9 mouse cellular contexts compared by ENCODE assay signal in genomic region chr2:121711748-121712384, GRCm38 (mm10).
DNase-seq lines count a peak whose midpoint lies in the region; ATAC-seq lines count a peak whose summit lies in the region.
"Had no signal": no experiment of that assay in that cellular context is flagged by ENCODE, and none has a peak within 500 bp of the region (broad histone marks: within the 10 kb centered on the region; RNA-seq: fewer than 3 reads in every experiment).

No protein-coding gene starts in this region.

- no peak overlapping the region for H3K27ac ChIP-seq in limb, embryonic 11.5 days (replicated peaks; ENCODE audit: low read depth, low read length)
- H3K27ac ChIP-seq in limb, embryonic 10.5 days: no peak overlapping the region
- H3K27ac ChIP-seq in liver, embryonic 15.5 days (replicated peaks): no peak overlapping the region

- H3K9ac ChIP-seq in limb, embryonic 11.5 days (ENCODE audit: low read length): no peak overlapping the region
- no peak overlapping the region for H3K9ac ChIP-seq in liver, embryonic 15.5 days

- 26% methylated on average over 9 of the region's 9 CpGs for WGBS in limb, embryonic 11.5 days
- 30% methylated on average over 9 of the region's 9 CpGs for WGBS in limb, embryonic 10.5 days
- WGBS in liver, embryonic 15.5 days (ENCODE audit: insufficient replicate concordance): 21% methylated on average over 9 of the region's 9 CpGs

- H3K9me3 ChIP-seq in limb, embryonic 11.5 days (ENCODE audit: control insufficient read depth, low read length): no peaks in the 10 kb centered on the region
- no peaks in the 10 kb centered on the region for H3K9me3 ChIP-seq in limb, embryonic 10.5 days (replicated peaks)
- no peaks in the 10 kb centered on the region for H3K9me3 ChIP-seq in liver, embryonic 15.5 days (replicated peaks)

- no peaks in the 10 kb centered on the region for H3K27me3 ChIP-seq in limb, embryonic 11.5 days (ENCODE audit: control insufficient read depth, insufficient read depth, low read length)
- H3K27me3 ChIP-seq in limb, embryonic 10.5 days (ENCODE audit: low read depth, poor library complexity, severe bottlenecking): no peaks in the 10 kb centered on the region
- H3K27me3 ChIP-seq in liver, embryonic 15.5 days: no peaks in the 10 kb centered on the region

- H3K4me3 ChIP-seq in limb, embryonic 11.5 days (ENCODE audit: low read depth, low read length): no peak overlapping the region
- H3K4me3 ChIP-seq in limb, embryonic 10.5 days: no peak overlapping the region
- no peak overlapping the region for H3K4me3 ChIP-seq in liver, embryonic 15.5 days (replicated peaks)

- no peaks in the 10 kb centered on the region for H3K4me1 ChIP-seq in limb, embryonic 11.5 days (ENCODE audit: control insufficient read depth, insufficient read depth, low read length)
- H3K4me1 ChIP-seq in limb, embryonic 10.5 days: no peaks in the 10 kb centered on the region
- H3K4me1 ChIP-seq in liver, embryonic 15.5 days (replicated peaks): peaks cover 8% of the 10 kb centered on the region

- no peak overlapping the region for H3K4me2 ChIP-seq in limb, embryonic 11.5 days (ENCODE audit: low read depth, severe bottlenecking)
- H3K4me2 ChIP-seq in liver, embryonic 15.5 days: peak overlapping the region; percentile 18; the same call in 1 of the 2 replicates

- no peaks in the 10 kb centered on the region for H3K36me3 ChIP-seq in limb, embryonic 11.5 days (ENCODE audit: control insufficient read depth, insufficient read depth, low read length)
- H3K36me3 ChIP-seq in limb, embryonic 10.5 days: no peaks in the 10 kb centered on the region
- no peaks in the 10 kb centered on the region for H3K36me3 ChIP-seq in liver, embryonic 15.5 days (replicated peaks)

- no peak for DNase-seq in limb, embryonic 11.5 days (ENCODE audit: low spot score)
- no peak for DNase-seq in limb, embryonic 10.5 days (ENCODE audit: low spot score)
- DNase-seq in R1 (ENCODE audit: low read depth, low spot score): peak; percentile 72
- peak; percentile 15 for DNase-seq in embryo, embryonic 9.5 days (ENCODE audit: extremely low spot score)
- DNase-seq in left cerebral cortex, adult 18-20 months (ENCODE audit: low spot score in 2 of 2): no peak
- DNase-seq: cerebellum, postnatal 36 days; right cerebral cortex, postnatal 4 days had no signal

- ATAC-seq in limb, embryonic 11.5 days (ENCODE audit: insufficient number of reproducible peaks, low FRiP score, low TSS enrichment, low read depth): peak; percentile 35; the same call in 1 of the 2 replicates
- ATAC-seq in liver, embryonic 15.5 days (ENCODE audit: insufficient read depth): peak; percentile 34; the same call in 1 of the 2 replicates
- ATAC-seq in granulocyte monocyte progenitor cell, adult 5-6 weeks (replicated peaks; ENCODE audit: poor library complexity, severe bottlenecking): no peak

Comparison
In these comparisons a context has a peak if more than half of its experiments do, and no peak if none do; other contexts are left out.
1. DNase-seq: peak in R1 (single experiment) and embryo, embryonic 9.5 days (single experiment); none in limb, embryonic 11.5 days (single experiment), limb, embryonic 10.5 days (single experiment) and left cerebral cortex, adult 18-20 months (0 of 2).